ENCODE assay signal across 12 mouse cellular contexts in genomic region chr5:3633951-3634350, GRCm38 (mm10). TPM values are rescaled to one million over a fixed set of nuclear protein-coding genes. Genes with fewer than 3 reads are reported as not detected.
DNase-seq lines count a peak whose midpoint lies in the region; ATAC-seq and TF ChIP-seq lines count a peak whose summit lies in the region.
"Had no signal": no experiment of that assay in that cellular context is flagged by ENCODE, and none has a peak within 500 bp of the region (broad histone marks: within the 10 kb centered on the region; RNA-seq: fewer than 3 reads in every experiment).

No protein-coding gene starts in this region.

- H3K4me1 ChIP-seq in forebrain, postnatal 0 days (ENCODE audit: insufficient read depth) = no peaks in the 10 kb centered on the region
- no peaks in the 10 kb centered on the region for H3K4me1 ChIP-seq in forebrain, embryonic 16.5 days (replicated peaks; ENCODE audit: control insufficient read depth, insufficient read depth, low read length)
- 0 out of 4 replicates have a peak, but pooled peaks cover 0 to 2% of the 10 kb centered on the region in 2 experiments for H3K4me1 ChIP-seq in liver, embryonic 14.5 days (replicated peaks; ENCODE audit: control insufficient read depth in 2 of 2, insufficient read depth in 2 of 2, low read length in 1 of 2)
- H3K4me1 ChIP-seq in liver, embryonic 11.5 days (replicated peaks; ENCODE audit: control insufficient read depth, insufficient read depth, low read length) = peaks cover 2% of the 10 kb centered on the region; the same call in 1 of the 2 replicates
- H3K4me1 ChIP-seq in E14TG2a.4 (replicated peaks; ENCODE audit: low read depth, low read length) = peaks cover 12% of the 10 kb centered on the region; the same call in 1 of the 2 replicates
- H3K4me1 ChIP-seq: embryonic facial prominence, embryonic 12.5 days had no signal

- no peak overlapping the region for H3K4me2 ChIP-seq in forebrain, postnatal 0 days (ENCODE audit: low read depth)
- H3K4me2 ChIP-seq in forebrain, embryonic 16.5 days (ENCODE audit: low read length) = no peak overlapping the region
- no peak overlapping the region for H3K4me2 ChIP-seq in liver, embryonic 14.5 days (ENCODE audit: low read depth)
- no peak overlapping the region for H3K4me2 ChIP-seq in liver, embryonic 11.5 days
- H3K4me2 ChIP-seq: embryonic facial prominence, embryonic 12.5 days had no signal

- H3K9ac ChIP-seq in forebrain, postnatal 0 days = no peak overlapping the region
- no peak overlapping the region for H3K9ac ChIP-seq in forebrain, embryonic 16.5 days (replicated peaks; ENCODE audit: low read depth, low read length)
- no peak overlapping the region for H3K9ac ChIP-seq in liver, embryonic 14.5 days (replicated peaks)
- no peak overlapping the region for H3K9ac ChIP-seq in liver, embryonic 11.5 days (ENCODE audit: low read depth, low read length)
- H3K9ac ChIP-seq: embryonic facial prominence, embryonic 12.5 days had no signal

- H3K36me3 ChIP-seq in forebrain, postnatal 0 days (ENCODE audit: insufficient read depth) = peaks cover 45% of the 10 kb centered on the region
- H3K36me3 ChIP-seq in forebrain, embryonic 16.5 days (ENCODE audit: control insufficient read depth, insufficient read depth) = peaks cover 7% of the 10 kb centered on the region
- no peaks in the 10 kb centered on the region for H3K36me3 ChIP-seq in liver, embryonic 14.5 days (replicated peaks; ENCODE audit: control insufficient read depth, insufficient read depth, low read depth)
- H3K36me3 ChIP-seq in liver, embryonic 11.5 days (ENCODE audit: control insufficient read depth, insufficient read depth, low read length) = peaks cover 7% of the 10 kb centered on the region
- H3K36me3 ChIP-seq in E14TG2a.4 (ENCODE audit: insufficient read depth, low read length) = peaks cover 47% of the 10 kb centered on the region

- TF ChIP-seq CTCF in forebrain, postnatal 0 days (IDR thresholded peaks at IDR 0.05; ENCODE audit: low read depth) = peak; percentile 47
- peak; percentile 56 for TF ChIP-seq CTCF in liver, embryonic 14.5 days (IDR thresholded peaks at IDR 0.05; ENCODE audit: low read depth)
- peak; percentile 93 for TF ChIP-seq CTCF in E14TG2a.4 (conservative IDR thresholded peaks at IDR 0.05; ENCODE audit: low read length)

- 72% methylated on average over 4 of the region's 4 CpGs for WGBS in forebrain, postnatal 0 days
- 70% methylated on average over 4 of the region's 4 CpGs for WGBS in forebrain, embryonic 16.5 days
- WGBS in liver, embryonic 14.5 days (ENCODE audit: insufficient replicate concordance) = 57% methylated on average over 4 of the region's 4 CpGs
- 62% methylated on average over 4 of the region's 4 CpGs for WGBS in liver, embryonic 11.5 days

- peak; percentile 1 for DNase-seq in forebrain, postnatal 0 days
- no peak for DNase-seq in liver, embryonic 14.5 days (ENCODE audit: low read depth in 3 of 3, low spot score in 3 of 3)
- no peak for DNase-seq in liver, embryonic 11.5 days (ENCODE audit: low spot score)
- no peak for DNase-seq in right cerebral cortex, postnatal 10 days (ENCODE audit: low spot score in 2 of 2)
- DNase-seq in heart, adult 9 months (ENCODE audit: low spot score in 2 of 2) = no peak
- DNase-seq: heart, postnatal 36 days had no signal

- H3K9me3 ChIP-seq in forebrain, postnatal 0 days (ENCODE audit: low read length) = no peaks in the 10 kb centered on the region
- H3K9me3 ChIP-seq in forebrain, embryonic 16.5 days (ENCODE audit: control insufficient read depth, low read length) = no peaks in the 10 kb centered on the region
- H3K9me3 ChIP-seq in liver, embryonic 14.5 days (ENCODE audit: control insufficient read depth, low read length) = no peaks in the 10 kb centered on the region
- H3K9me3 ChIP-seq in liver, embryonic 11.5 days (ENCODE audit: control insufficient read depth, low read length) = no peaks in the 10 kb centered on the region
- H3K9me3 ChIP-seq in E14TG2a.4 (ENCODE audit: low read length) = no peaks in the 10 kb centered on the region
- H3K9me3 ChIP-seq: embryonic facial prominence, embryonic 12.5 days had no signal

- no peak overlapping the region for H3K27ac ChIP-seq in forebrain, postnatal 0 days (ENCODE audit: low read depth, low read length)
- H3K27ac ChIP-seq in forebrain, embryonic 16.5 days (ENCODE audit: low read length) = no peak overlapping the region
- H3K27ac ChIP-seq in liver, embryonic 14.5 days = no peak overlapping the region
- H3K27ac ChIP-seq in liver, embryonic 11.5 days (ENCODE audit: low read depth, low read length) = no peak overlapping the region
- H3K27ac ChIP-seq: embryonic facial prominence, embryonic 12.5 days had no signal

- no peaks in the 10 kb centered on the region for H3K27me3 ChIP-seq in forebrain, postnatal 0 days (ENCODE audit: insufficient read depth, low read length)
- H3K27me3 ChIP-seq in forebrain, embryonic 16.5 days (replicated peaks; ENCODE audit: control insufficient read depth, insufficient read depth, low read length) = no peaks in the 10 kb centered on the region
- no peaks in the 10 kb centered on the region for H3K27me3 ChIP-seq in liver, embryonic 14.5 days (ENCODE audit: control insufficient read depth, insufficient read depth, low read length)
- no peaks in the 10 kb centered on the region for H3K27me3 ChIP-seq in liver, embryonic 11.5 days (replicated peaks; ENCODE audit: control insufficient read depth, insufficient read depth, low read length)
- H3K27me3 ChIP-seq in E14TG2a.4 (ENCODE audit: insufficient read depth, low read length) = no peaks in the 10 kb centered on the region
- H3K27me3 ChIP-seq: embryonic facial prominence, embryonic 12.5 days had no signal

- TF ChIP-seq EP300 in liver, embryonic 14.5 days (IDR thresholded peaks at IDR 0.05; ENCODE audit: low read depth) = no peak

- ATAC-seq in forebrain, postnatal 0 days = no peak
- no peak for ATAC-seq in forebrain, embryonic 16.5 days
- ATAC-seq in liver, embryonic 14.5 days (ENCODE audit: insufficient read depth) = no peak
- no peak for ATAC-seq in liver, embryonic 11.5 days (replicated peaks; ENCODE audit: low FRiP score)
- ATAC-seq in common myeloid progenitor, adult 5-6 weeks (replicated peaks; ENCODE audit: low read depth, poor library complexity, severe bottlenecking) = 0 out of 2 replicates have a peak, but pooled peaks have one; percentile 42

- no peak overlapping the region for H3K4me3 ChIP-seq in forebrain, postnatal 0 days (ENCODE audit: low read depth, low read length)
- H3K4me3 ChIP-seq in forebrain, embryonic 16.5 days (replicated peaks; ENCODE audit: low read length) = no peak overlapping the region
- no peak overlapping the region for H3K4me3 ChIP-seq in liver, embryonic 14.5 days (ENCODE audit: insufficient read depth in 1 of 2, low read depth in 2 of 2, low read length in 2 of 2)
- no peak overlapping the region for H3K4me3 ChIP-seq in liver, embryonic 11.5 days (ENCODE audit: low read depth, low read length)
- no peak overlapping the region; the same call in 1 of the 2 replicates for H3K4me3 ChIP-seq in E14TG2a.4 (replicated peaks; ENCODE audit: low read length)
- H3K4me3 ChIP-seq: embryonic facial prominence, embryonic 12.5 days had no signal

RNA-seq across cellular contexts. Expression of gene Tmbim7, which starts 17.0 kb away (rescaled TPM):
- total RNA-seq in forebrain, postnatal 0 days (2014; rRNA removed) = not detected in 2 replicates
- polyA plus RNA-seq in forebrain, postnatal 0 days (2015; fragmentation: Nextera tagmentation; extraction: Ambion mirVana) = not detected in 2 replicates
- polyA plus RNA-seq in forebrain, embryonic 16.5 days (2015; fragmentation: Nextera tagmentation; extraction: Ambion mirVana) = not detected in 2 replicates
- not detected in 2 replicates for polyA plus RNA-seq in liver, embryonic 14.5 days (2012; rRNA removed)
- not detected in 2 replicates for polyA plus RNA-seq in liver, embryonic 14.5 days (2014; fragmentation: Nextera tagmentation; extraction: Ambion mirVana)
- polyA plus RNA-seq in liver, embryonic 11.5 days (2014; fragmentation: Nextera tagmentation; extraction: Ambion mirVana) = not detected in 2 replicates
- 2.9 TPM in 1 of 2 replicates, not detected in the other for total RNA-seq in common myeloid progenitor, adult 5-6 weeks (2017)
- total RNA-seq: heart, postnatal 36 days had no signal
- polyA plus RNA-seq: embryonic facial prominence, embryonic 12.5 days; lung, embryonic 16.5 days; stomach, embryonic 16.5 days had no signal

RNA-seq across cellular contexts. Expression of gene Gatad1, which starts 23.0 kb away (rescaled TPM):
- total RNA-seq in forebrain, postnatal 0 days (2014; rRNA removed) = 109 and 120 TPM in 2 replicates
- polyA plus RNA-seq in forebrain, postnatal 0 days (2015; fragmentation: Nextera tagmentation; extraction: Ambion mirVana) = 77.6 and 79.0 TPM in 2 replicates
- polyA plus RNA-seq in forebrain, embryonic 16.5 days (2015; fragmentation: Nextera tagmentation; extraction: Ambion mirVana) = 56.9 and 57.3 TPM in 2 replicates
- 17.8 and 25.4 TPM in 2 replicates for polyA plus RNA-seq in liver, embryonic 14.5 days (2012; rRNA removed)
- polyA plus RNA-seq in liver, embryonic 14.5 days (2014; fragmentation: Nextera tagmentation; extraction: Ambion mirVana) = 27.7 and 30.1 TPM in 2 replicates
- polyA plus RNA-seq in liver, embryonic 11.5 days (2014; fragmentation: Nextera tagmentation; extraction: Ambion mirVana) = 43.2 and 45.7 TPM in 2 replicates
- 187 and 209 TPM in 2 replicates for total RNA-seq in common myeloid progenitor, adult 5-6 weeks (2017)

RNA-seq across cellular contexts. Expression of gene Rbm48, which starts 37.6 kb away (rescaled TPM):
- 16.2 and 19.8 TPM in 2 replicates for total RNA-seq in forebrain, postnatal 0 days (2014; rRNA removed)
- 19.1 and 19.6 TPM in 2 replicates for polyA plus RNA-seq in forebrain, postnatal 0 days (2015; fragmentation: Nextera tagmentation; extraction: Ambion mirVana)
- 18.2 and 19.0 TPM in 2 replicates for polyA plus RNA-seq in forebrain, embryonic 16.5 days (2015; fragmentation: Nextera tagmentation; extraction: Ambion mirVana)
- polyA plus RNA-seq in liver, embryonic 14.5 days (2012; rRNA removed) = 2.3 and 4.1 TPM in 2 replicates
- polyA plus RNA-seq in liver, embryonic 14.5 days (2014; fragmentation: Nextera tagmentation; extraction: Ambion mirVana) = 5.7 and 6.2 TPM in 2 replicates
- 12.7 and 13.0 TPM in 2 replicates for polyA plus RNA-seq in liver, embryonic 11.5 days (2014; fragmentation: Nextera tagmentation; extraction: Ambion mirVana)
- 37.9 and 38.6 TPM in 2 replicates for total RNA-seq in common myeloid progenitor, adult 5-6 weeks (2017)

RNA-seq across cellular contexts. Expression of gene Pex1, which starts 38.1 kb away (rescaled TPM):
- total RNA-seq in forebrain, postnatal 0 days (2014; rRNA removed) = 16.7 and 20.3 TPM in 2 replicates
- 10.5 and 16.6 TPM in 2 replicates for polyA plus RNA-seq in forebrain, postnatal 0 days (2015; fragmentation: Nextera tagmentation; extraction: Ambion mirVana)
- polyA plus RNA-seq in forebrain, embryonic 16.5 days (2015; fragmentation: Nextera tagmentation; extraction: Ambion mirVana) = 24.8 and 27.3 TPM in 2 replicates
- polyA plus RNA-seq in liver, embryonic 14.5 days (2012; rRNA removed) = 2.2 and 4.0 TPM in 2 replicates
- polyA plus RNA-seq in liver, embryonic 14.5 days (2014; fragmentation: Nextera tagmentation; extraction: Ambion mirVana) = 2.9 and 3.8 TPM in 2 replicates
- 7.7 and 9.3 TPM in 2 replicates for polyA plus RNA-seq in liver, embryonic 11.5 days (2014; fragmentation: Nextera tagmentation; extraction: Ambion mirVana)
- total RNA-seq in common myeloid progenitor, adult 5-6 weeks (2017) = 21.0 and 32.2 TPM in 2 replicates
